Mouse (Mus musculus): Measurements from ENCODE around the gene Asns. TPM values are rescaled to one million over a fixed set of nuclear protein-coding genes. Genes with fewer than 3 reads are reported as not detected.

Asns gene
- polyA plus RNA-seq, 1 experiment from 2014 or later = 103 TPM

- peaks cover 22% of the 10 kb centered on the region for H3K27me3 ChIP-seq
- peak; percentile 40 for TF ChIP-seq CTCF (IDR thresholded peaks at IDR 0.05)
- in situ Hi-C loops (cut with MboI; ENCODE audit: low pct_unique_long_range_greater_than_20kb) = loop anchor here (10.0 to 25.0 kb wide), 3 partner anchors 652 to 1794 kb away; no protein-coding TSS in a partner anchor
- ChIA-PET POLR2A (no interaction called here), CTCF (interaction anchor here (1.0 to 1.4 kb wide), 2 partner anchors 59 to 1798 kb away, joined by 3 read pairs; no protein-coding TSS in a partner anchor)
- ATAC-seq = no peak
- no peak for DNase-seq (ENCODE audit: low read depth, low spot score)
These were observed 36.5 kb downstream of the Asns start for GRCm38 (mm10) chr6:7656601-7657000.

GRCm38 (mm10) chr6:7648458-7648857 lies 44.6 kb downstream of the Asns start:
- in situ Hi-C loops (cut with MboI; ENCODE audit: low pct_unique_long_range_greater_than_20kb) = no loop called here
- no peak for ATAC-seq
- H3K27me3 ChIP-seq = peaks cover 18% of the 10 kb centered on the region
- ChIA-PET CTCF (interaction anchor here (1.1 kb wide), 1 partner anchor 7 kb away, joined by 3 read pairs; no protein-coding TSS in a partner anchor), POLR2A (no interaction called here)
- no peak for TF ChIP-seq CTCF (IDR thresholded peaks at IDR 0.05)
- no peak for DNase-seq (ENCODE audit: low read depth, low spot score)

Other genes starting within 250 kb of the Asns start
- gene Tac1, start 138.4 kb downstream of the Asns start, polyA plus RNA-seq (2021) = not detected
- gene C1galt1, start 151.6 kb upstream of the Asns start, polyA plus RNA-seq (2021) = 27.5 TPM